Mouse (Mus musculus) liver, adult 2 months (tissue): ENCODE measurements around the gene 3110018I06Rik.

Source experiments
- CTCF ChIP-seq: fragments of 200-500 bp; IDR thresholded peaks from 2 replicates; pipeline ENCODE4 v1.5.1; 2011; ENCODE audit warnings: low read depth, low read length, control low read depth
- POLR2A ChIP-seq: fragments of 200-500 bp; IDR thresholded peaks from 2 replicates; pipeline ENCODE4 v1.6.1; 2011; ENCODE audit warnings: low read length, control low read depth; ENCODE audit not compliant: insufficient read depth; ENCODE audit errors: extremely low read depth

DNA sequence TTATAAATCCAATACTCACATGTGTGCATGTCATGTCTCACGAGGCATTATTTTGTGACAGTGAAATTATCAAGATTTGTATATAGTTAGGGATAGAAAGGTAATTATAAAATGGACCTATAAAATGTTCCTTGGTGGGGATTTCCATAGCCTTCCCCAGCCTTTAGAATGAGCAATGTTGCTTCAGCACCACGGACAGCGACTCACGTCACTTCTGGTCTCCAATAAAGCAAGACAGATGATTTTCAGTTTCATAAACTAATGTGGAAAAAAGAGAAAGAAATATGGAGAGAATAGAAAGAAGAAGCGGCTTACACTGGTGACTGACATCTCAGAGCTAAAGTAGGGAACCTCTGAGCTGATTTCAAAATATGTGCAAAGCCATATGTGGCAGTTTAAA, 23.7 kb upstream of the 3110018I06Rik start:
- TF ChIP-seq POLR2A (no peak), CTCF (no peak)
